Mouse (Mus musculus) liver, adult 2 months (tissue): ENCODE measurements at regions not wholly inside any gene's neighbourhood (a gene's known extent, or its start where the extent isn't known, plus 50 kb on each side); places are given as distances from the start of the nearest gene placed in this dataset.

Experiments used
- CTCF ChIP-seq: fragments of 200-500 bp; IDR thresholded peaks from 2 replicates; pipeline ENCODE4 v1.5.1; 2011; ENCODE audit warnings: low read depth, low read length, control low read depth
- POLR2A ChIP-seq: fragments of 200-500 bp; IDR thresholded peaks from 2 replicates; pipeline ENCODE4 v1.6.1; 2011; ENCODE audit warnings: low read length, control low read depth; ENCODE audit not compliant: insufficient read depth; ENCODE audit errors: extremely low read depth

DNA sequence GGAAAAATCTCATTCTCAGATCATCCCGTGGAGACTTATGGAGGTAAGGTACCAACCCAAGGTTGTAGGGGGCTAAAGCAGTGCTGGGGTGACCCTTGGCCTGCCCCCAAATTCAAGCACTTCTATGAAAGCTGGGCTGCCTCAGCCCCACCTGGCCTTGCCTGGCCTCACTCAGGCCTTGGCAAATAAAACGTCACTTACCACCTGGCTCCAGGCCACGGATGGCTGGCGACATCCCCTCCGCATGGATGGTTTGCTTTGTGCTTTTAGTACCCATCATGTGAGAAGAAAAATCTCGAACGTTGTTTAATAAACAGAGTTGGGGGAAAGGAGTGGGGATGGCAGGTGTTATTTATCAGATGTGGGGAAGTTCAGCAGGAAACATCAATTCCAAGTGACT, 104.7 kb upstream of the 1700012A03Rik start:
- TF ChIP-seq CTCF (no peak), POLR2A (no peak)
